Mouse (Mus musculus) hindbrain, embryonic 10.5 days (tissue): ENCODE measurements around the gene Cs. TPM values are rescaled to one million over a fixed set of nuclear protein-coding genes. Genes with fewer than 3 reads are reported as not detected.

Source experiments
- DNase-seq: peaks from one replicate; pipeline ENCODE4 v3.0.0-alpha.2; 2017; ENCODE audit warnings: low spot score
- H3K27ac ChIP-seq: fragments of 300-500 bp; sonication (generic); 2 replicates; pipeline ENCODE4 v1.5.1; 2016; ENCODE audit warnings: mild to moderate bottlenecking, moderate library complexity
- H3K27me3 ChIP-seq: fragments of 300-500 bp; sonication (generic); 2 replicates; pipeline ENCODE4 v1.6.1; 2016; ENCODE audit warnings: mild to moderate bottlenecking; ENCODE audit not compliant: poor library complexity, insufficient read depth, severe bottlenecking
- H3K36me3 ChIP-seq: fragments of 300-500 bp; sonication (generic); 2 replicates; pipeline ENCODE4 v1.6.1; 2016; ENCODE audit warnings: mild to moderate bottlenecking, moderate library complexity
- H3K4me1 ChIP-seq: fragments of 300-500 bp; sonication (generic); replicated peaks from 2 replicates; pipeline ENCODE4 v1.6.1; 2016; ENCODE audit warnings: mild to moderate bottlenecking
- H3K4me3 ChIP-seq: fragments of 300-500 bp; sonication (generic); 2 replicates; pipeline ENCODE4 v1.5.1; 2016; ENCODE audit warnings: mild to moderate bottlenecking, moderate library complexity
- H3K9me3 ChIP-seq: fragments of 300-500 bp; sonication (generic); 2 replicates; pipeline ENCODE4 v1.6.1; 2016; ENCODE audit warnings: mild to moderate bottlenecking, moderate library complexity
- WGBS: fragments of 180-500 bp; shearing (Covaris S2); methylation state at CpG from one replicate; pipeline ENCODE4 v1.1.7; 2016; 5-methylcytosine and 5-hydroxymethylcytosine counted together
- polyA plus RNA-seq: library from polyadenylated mRNA; unstranded; fragments of >200 nt; fragmentation: Nextera tagmentation; extraction: Ambion mirVana; gene quantifications from 2 replicates; pipeline ENCODE4 v1.2.1, GENCODE M21; 2016

The Cs gene
- polyA plus RNA-seq, 1 experiment from 2014 or later = 231 TPM

- peak overlapping the region; percentile 87 for H3K4me3 ChIP-seq
- peaks cover 56% of the 10 kb centered on the region for H3K4me1 ChIP-seq
- no peaks in the 10 kb centered on the region for H3K27me3 ChIP-seq
- no peaks in the 10 kb centered on the region for H3K9me3 ChIP-seq
- peaks cover 44% of the 10 kb centered on the region for H3K36me3 ChIP-seq
- peak overlapping the region; percentile 96 for H3K27ac ChIP-seq
- DNase-seq = peak; percentile 53
- WGBS = 19% methylated on average over 35 of the region's 35 CpGs
Observed at GRCm38 (mm10) chr10:128408591-128409535, 71.3 kb downstream of the Cs start.

- peak; percentile 98 for DNase-seq
- WGBS = 5% methylated on average over 36 of the region's 36 CpGs
- Histone ChIP-seq H3K9me3 (no peaks in the 10 kb centered on the region), H3K27ac (peak overlapping the region; percentile 96), H3K36me3 (peaks cover 49% of the 10 kb centered on the region), H3K27me3 (no peaks in the 10 kb centered on the region), H3K4me1 (peaks cover 57% of the 10 kb centered on the region), H3K4me3 (peak overlapping the region; percentile 87)
Observed at GRCm38 (mm10) chr10:128409692-128410559, 72.4 kb downstream of the Cs start.

- Histone ChIP-seq H3K4me3 (peak overlapping the region; percentile 87), H3K36me3 (peaks cover 51% of the 10 kb centered on the region), H3K9me3 (no peaks in the 10 kb centered on the region), H3K27ac (peak overlapping the region; percentile 96), H3K4me1 (peaks cover 57% of the 10 kb centered on the region), H3K27me3 (no peaks in the 10 kb centered on the region)
- DNase-seq = no peak
- WGBS = 19% methylated on average over 4 of the region's 4 CpGs
Observed at GRCm38 (mm10) chr10:128410560-128410845, 73.0 kb downstream of the Cs start.

- peak; percentile 99 for DNase-seq
- Histone ChIP-seq H3K4me3 (peak within 1 kb of the TSS; percentile 87), H3K4me1 (peaks cover 57% of the 10 kb centered on the region), H3K36me3 (peaks cover 51% of the 10 kb centered on the region), H3K27ac (peak within 1 kb of the TSS; percentile 96), H3K27me3 (no peaks in the 10 kb centered on the region), H3K9me3 (no peaks in the 10 kb centered on the region)
- under 1% methylated on average over 50 of the region's 50 CpGs for WGBS
Observed at GRCm38 (mm10) chr10:128411211-128412054, 73.9 kb downstream of the Cs start, which contains the start of the genes Nabp2 and Rnf41. Nabp2 (minus strand) TSS chr10:128411492. Rnf41 (plus strand) TSS chr10:128411657.

GRCm38 (mm10) chr10:128412055-128412381 is 74.5 kb downstream of the Cs start:
- peaks cover 51% of the 10 kb centered on the region for H3K36me3 ChIP-seq
- peak overlapping the region; percentile 87 for H3K4me3 ChIP-seq
- H3K27ac ChIP-seq = peak overlapping the region; percentile 96
- DNase-seq = no peak
- 1% methylated on average over 14 of the region's 14 CpGs for WGBS
- H3K4me1 ChIP-seq = peaks cover 57% of the 10 kb centered on the region
- no peaks in the 10 kb centered on the region for H3K27me3 ChIP-seq
- no peaks in the 10 kb centered on the region for H3K9me3 ChIP-seq

Other genes with a start within 250 kb of the Cs start
- gene Baz2a, start 246.2 kb upstream of the Cs start, polyA plus RNA-seq = 16.2 and 17.0 TPM in 2 replicates
- gene Rbms2, start 157.4 kb upstream of the Cs start, polyA plus RNA-seq = 25.7 and 28.6 TPM in 2 replicates
- gene Gls2, start 143.3 kb upstream of the Cs start, polyA plus RNA-seq = 0.57 and 0.93 TPM in 2 replicates
- gene Spryd4, start 125.9 kb upstream of the Cs start, polyA plus RNA-seq = 27.3 and 27.5 TPM in 2 replicates
- 0.22 and 0.24 TPM in 2 replicates for gene Mip, start 111.9 kb upstream of the Cs start, polyA plus RNA-seq
- 65.9 and 89.7 TPM in 2 replicates for gene Timeless, start 105.7 kb upstream of the Cs start, polyA plus RNA-seq
- 0.54 and 0.56 TPM in 2 replicates for gene Apon, start 83.6 kb upstream of the Cs start, polyA plus RNA-seq
- not detected in 2 replicates for gene Apof, start 69.1 kb upstream of the Cs start, polyA plus RNA-seq
- 14.6 and 19.3 TPM in 2 replicates for gene Stat2, start 67.2 kb upstream of the Cs start, polyA plus RNA-seq
- not detected in 2 replicates for gene Il23a, start 39.0 kb upstream of the Cs start, polyA plus RNA-seq
- gene Pan2, start 34.4 kb upstream of the Cs start, polyA plus RNA-seq = 42.5 and 43.7 TPM in 2 replicates
- 252 and 259 TPM in 2 replicates for gene Cnpy2, start 15.3 kb upstream of the Cs start, polyA plus RNA-seq
- gene Coq10a, start 31.3 kb downstream of the Cs start, polyA plus RNA-seq = 14.5 and 21.6 TPM in 2 replicates
- gene Ankrd52, start 39.4 kb downstream of the Cs start, polyA plus RNA-seq = 9.6 and 10.3 TPM in 2 replicates
- gene Slc39a5, start 63.5 kb downstream of the Cs start, polyA plus RNA-seq = 0.55 TPM in 1 of 2 replicates, not detected in the other
- 144 and 147 TPM in 2 replicates for gene Nabp2, start 73.8 kb downstream of the Cs start, polyA plus RNA-seq
- 46.7 and 48.0 TPM in 2 replicates for gene Rnf41, start 73.9 kb downstream of the Cs start, polyA plus RNA-seq
- gene Smarcc2, start 121.5 kb downstream of the Cs start, polyA plus RNA-seq = 72.2 and 106 TPM in 2 replicates
- 866 and 958 TPM in 2 replicates for gene Myl6, start 156.4 kb downstream of the Cs start, polyA plus RNA-seq
- 2.8 TPM in 2 replicates for gene Myl6b, start 161.0 kb downstream of the Cs start, polyA plus RNA-seq
- gene Esyt1, start 188.1 kb downstream of the Cs start, polyA plus RNA-seq = 20.2 and 22.0 TPM in 2 replicates
- gene Zc3h10, start 210.0 kb downstream of the Cs start, polyA plus RNA-seq = 16.9 and 19.9 TPM in 2 replicates
- gene Rpl41, start 211.6 kb downstream of the Cs start, polyA plus RNA-seq = 2,868 and 3,332 TPM in 2 replicates
- gene Pa2g4, start 228.3 kb downstream of the Cs start, polyA plus RNA-seq = 205 and 257 TPM in 2 replicates